Mouse (Mus musculus) brain, embryonic 14.5 days (tissue): ENCODE measurements around the gene Ascc2.

Experiments
- CTCF ChIP-seq: fragments of 200-500 bp; IDR thresholded peaks from 2 replicates; pipeline ENCODE4 v1.5.1; 2012; ENCODE audit warnings: inconsistent platforms, mild to moderate bottlenecking, moderate library complexity, borderline replicate concordance; ENCODE audit not compliant: insufficient read depth, insufficient read length; ENCODE audit errors: extremely low read depth
- POLR2A ChIP-seq: fragments of 200-500 bp; IDR thresholded peaks from 2 replicates; pipeline ENCODE4 v1.6.1; 2012; ENCODE audit warnings: mild to moderate bottlenecking, inconsistent platforms, borderline replicate concordance; ENCODE audit not compliant: poor library complexity, insufficient read depth, insufficient read length, severe bottlenecking; ENCODE audit errors: extremely low read depth

DNA sequence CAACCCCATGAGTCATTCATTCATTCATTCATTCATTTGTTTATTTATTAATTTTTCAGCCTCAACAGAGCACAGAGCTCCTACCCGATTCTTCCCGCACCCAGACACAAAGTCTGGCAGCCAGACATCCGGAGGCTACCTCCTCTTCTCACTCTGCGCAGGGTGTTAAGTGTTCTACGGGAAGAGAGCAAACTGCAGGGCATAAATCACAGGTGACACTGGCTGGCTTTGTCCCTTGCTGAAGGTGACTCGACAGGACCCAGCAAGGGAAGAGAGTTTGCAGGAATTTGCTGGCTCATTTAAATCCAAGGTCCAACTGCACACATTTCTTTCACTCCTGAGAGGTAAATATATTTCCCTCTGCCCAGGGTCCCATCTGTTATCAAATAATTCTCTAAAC, 33.1 kb upstream of the Ascc2 start:
- TF ChIP-seq CTCF (no peak), POLR2A (no peak)
